Mouse (Mus musculus): Measurements from ENCODE around the gene Ugt1a6a.

The Ugt1a6a gene

GRCm38 (mm10) chr1:88235046-88235893 lies 100.7 kb downstream of the Ugt1a6a start:
- H3K36me3 ChIP-seq (ENCODE audit: control insufficient read depth, insufficient read depth, low read length, poor library complexity, severe bottlenecking): no peaks in the 10 kb centered on the region
- no peak for DNase-seq (ENCODE audit: low read depth, low spot score)
- no peaks in the 10 kb centered on the region for H3K27me3 ChIP-seq (ENCODE audit: control insufficient read depth, insufficient read depth, low read length, poor library complexity, severe bottlenecking)

GRCm38 (mm10) chr1:88235894-88236415 lies 101.3 kb downstream of the Ugt1a6a start:
- no peak for DNase-seq (ENCODE audit: low read depth, low spot score)
- no peaks in the 10 kb centered on the region for H3K36me3 ChIP-seq (ENCODE audit: control insufficient read depth, insufficient read depth, low read length, poor library complexity, severe bottlenecking)
- no peaks in the 10 kb centered on the region for H3K27me3 ChIP-seq (ENCODE audit: control insufficient read depth, insufficient read depth, low read length, poor library complexity, severe bottlenecking)

GRCm38 (mm10) chr1:88237311-88237710 lies 102.7 kb downstream of the Ugt1a6a start:
- Histone ChIP-seq H3K27me3 (ENCODE audit: control insufficient read depth, insufficient read depth, low read length, poor library complexity, severe bottlenecking) (no peaks in the 10 kb centered on the region), H3K36me3 (ENCODE audit: control insufficient read depth, insufficient read depth, low read length, poor library complexity, severe bottlenecking) (no peaks in the 10 kb centered on the region)
- DNase-seq (ENCODE audit: low read depth, low spot score): no peak

- no peaks in the 10 kb centered on the region for H3K36me3 ChIP-seq (ENCODE audit: control insufficient read depth, insufficient read depth, low read length, poor library complexity, severe bottlenecking)
- no peaks in the 10 kb centered on the region for H3K27me3 ChIP-seq (ENCODE audit: control insufficient read depth, insufficient read depth, low read length, poor library complexity, severe bottlenecking)
- no peak for DNase-seq (ENCODE audit: low read depth, low spot score)
Observed at GRCm38 (mm10) chr1:88238771-88239170, 104.2 kb downstream of the Ugt1a6a start.

GRCm38 (mm10) chr1:88240072-88240471 lies 105.5 kb downstream of the Ugt1a6a start:
- Histone ChIP-seq H3K36me3 (ENCODE audit: control insufficient read depth, insufficient read depth, low read length, poor library complexity, severe bottlenecking) (no peaks in the 10 kb centered on the region), H3K27me3 (ENCODE audit: control insufficient read depth, insufficient read depth, low read length, poor library complexity, severe bottlenecking) (no peaks in the 10 kb centered on the region)
- DNase-seq (ENCODE audit: low read depth, low spot score): no peak

- Histone ChIP-seq H3K27me3 (ENCODE audit: control insufficient read depth, insufficient read depth, low read length, poor library complexity, severe bottlenecking) (no peaks in the 10 kb centered on the region), H3K36me3 (ENCODE audit: control insufficient read depth, insufficient read depth, low read length, poor library complexity, severe bottlenecking) (no peaks in the 10 kb centered on the region)
- no peak for DNase-seq (ENCODE audit: low read depth, low spot score)
Observed at GRCm38 (mm10) chr1:88240579-88240978, 106.0 kb downstream of the Ugt1a6a start.

GRCm38 (mm10) chr1:88243861-88244260 lies 109.3 kb downstream of the Ugt1a6a start:
- no peak for DNase-seq (ENCODE audit: low read depth, low spot score)
- Histone ChIP-seq H3K27me3 (ENCODE audit: control insufficient read depth, insufficient read depth, low read length, poor library complexity, severe bottlenecking) (no peaks in the 10 kb centered on the region), H3K36me3 (ENCODE audit: control insufficient read depth, insufficient read depth, low read length, poor library complexity, severe bottlenecking) (no peaks in the 10 kb centered on the region)

- no peaks in the 10 kb centered on the region for H3K27me3 ChIP-seq (ENCODE audit: control insufficient read depth, insufficient read depth, low read length, poor library complexity, severe bottlenecking)
- no peak for DNase-seq (ENCODE audit: low read depth, low spot score)
- no peaks in the 10 kb centered on the region for H3K36me3 ChIP-seq (ENCODE audit: control insufficient read depth, insufficient read depth, low read length, poor library complexity, severe bottlenecking)
Observed at GRCm38 (mm10) chr1:88245881-88246280, 111.3 kb downstream of the Ugt1a6a start.

GRCm38 (mm10) chr1:88246386-88246785 lies 111.8 kb downstream of the Ugt1a6a start:
- H3K36me3 ChIP-seq (ENCODE audit: control insufficient read depth, insufficient read depth, low read length, poor library complexity, severe bottlenecking): no peaks in the 10 kb centered on the region
- DNase-seq (ENCODE audit: low read depth, low spot score): no peak
- no peaks in the 10 kb centered on the region for H3K27me3 ChIP-seq (ENCODE audit: control insufficient read depth, insufficient read depth, low read length, poor library complexity, severe bottlenecking)

GRCm38 (mm10) chr1:88247660-88248059 lies 113.1 kb downstream of the Ugt1a6a start:
- no peak for DNase-seq (ENCODE audit: low read depth, low spot score)
- no peaks in the 10 kb centered on the region for H3K36me3 ChIP-seq (ENCODE audit: control insufficient read depth, insufficient read depth, low read length, poor library complexity, severe bottlenecking)
- H3K27me3 ChIP-seq (ENCODE audit: control insufficient read depth, insufficient read depth, low read length, poor library complexity, severe bottlenecking): no peaks in the 10 kb centered on the region

GRCm38 (mm10) chr1:88248658-88249057 lies 114.0 kb downstream of the Ugt1a6a start:
- Histone ChIP-seq H3K27me3 (ENCODE audit: control insufficient read depth, insufficient read depth, low read length, poor library complexity, severe bottlenecking) (no peaks in the 10 kb centered on the region), H3K36me3 (ENCODE audit: control insufficient read depth, insufficient read depth, low read length, poor library complexity, severe bottlenecking) (no peaks in the 10 kb centered on the region)
- DNase-seq (ENCODE audit: low read depth, low spot score): no peak

- DNase-seq (ENCODE audit: low read depth, low spot score): no peak
Observed at GRCm38 (mm10) chr1:88249596-88249995, 115.0 kb downstream of the Ugt1a6a start.

GRCm38 (mm10) chr1:88250023-88250422 lies 115.4 kb downstream of the Ugt1a6a start:
- H3K36me3 ChIP-seq (ENCODE audit: control insufficient read depth, insufficient read depth, low read length, poor library complexity, severe bottlenecking): no peaks in the 10 kb centered on the region
- no peak for DNase-seq (ENCODE audit: low read depth, low spot score)

More at GRCm38 (mm10) chr1:88249596-88249995, 115.0 kb downstream of the Ugt1a6a start:
- no peaks in the 10 kb centered on the region for H3K36me3 ChIP-seq (ENCODE audit: control insufficient read depth, insufficient read depth, low read length, poor library complexity, severe bottlenecking)
- no peaks in the 10 kb centered on the region for H3K27me3 ChIP-seq (ENCODE audit: control insufficient read depth, insufficient read depth, low read length, poor library complexity, severe bottlenecking)

GRCm38 (mm10) chr1:88253106-88253505 lies 118.5 kb downstream of the Ugt1a6a start:
- DNase-seq (ENCODE audit: low read depth, low spot score): peak; percentile 59
- H3K27me3 ChIP-seq (ENCODE audit: control insufficient read depth, insufficient read depth, low read length, poor library complexity, severe bottlenecking): no peaks in the 10 kb centered on the region
- H3K36me3 ChIP-seq (ENCODE audit: control insufficient read depth, insufficient read depth, low read length, poor library complexity, severe bottlenecking): no peaks in the 10 kb centered on the region

More at GRCm38 (mm10) chr1:88250023-88250422, 115.4 kb downstream of the Ugt1a6a start:
- no peaks in the 10 kb centered on the region for H3K27me3 ChIP-seq (ENCODE audit: control insufficient read depth, insufficient read depth, low read length, poor library complexity, severe bottlenecking)

GRCm38 (mm10) chr1:88253540-88253939 lies 118.9 kb downstream of the Ugt1a6a start:
- no peak for DNase-seq (ENCODE audit: low read depth, low spot score)
- Histone ChIP-seq H3K36me3 (ENCODE audit: control insufficient read depth, insufficient read depth, low read length, poor library complexity, severe bottlenecking) (no peaks in the 10 kb centered on the region), H3K27me3 (ENCODE audit: control insufficient read depth, insufficient read depth, low read length, poor library complexity, severe bottlenecking) (no peaks in the 10 kb centered on the region)
